Mouse (Mus musculus) ES-E14 (cell line): ENCODE measurements at regions not wholly inside any gene's neighbourhood (a gene's known extent, or its start where the extent isn't known, plus 50 kb on each side); places are given as distances from the start of the nearest gene placed in this dataset.

Experiments used
- DNase-seq: peaks from one replicate; pipeline ENCODE4 v3.0.0-alpha.2; 2013; ENCODE audit warnings: low read depth, low spot score
- H3K27ac ChIP-seq: 2 replicates; pipeline ENCODE4 v1.5.1; 2012; ENCODE audit warnings: low read depth, mild to moderate bottlenecking, low read length, moderate library complexity, mixed read lengths; ENCODE audit not compliant: poor library complexity, insufficient read depth, severe bottlenecking
- H3K36me3 ChIP-seq: 2 replicates; pipeline ENCODE4 v1.6.1; 2012; ENCODE audit warnings: mild to moderate bottlenecking, low read length, moderate library complexity, mixed read lengths; ENCODE audit not compliant: control insufficient read depth, poor library complexity, insufficient read depth, severe bottlenecking
- H3K4me1 ChIP-seq, 2 experiments: fragments of 150-350 bp in 1 of 2; sonication (generic) in 1 of 2; 2 replicates each; pipeline ENCODE4 v1.6.1; 2012; ENCODE audit warnings: low read length in 2 of 2, mild to moderate bottlenecking in 1 of 2, mixed read lengths in 1 of 2; ENCODE audit not compliant: control insufficient read depth in 2 of 2, insufficient read depth in 2 of 2, poor library complexity in 1 of 2
- H3K4me3 ChIP-seq, 2 experiments: fragments of 150-350 bp in 1 of 2; sonication (generic) in 1 of 2; 2 replicates each; pipeline ENCODE4 v1.5.1; 2012; ENCODE audit warnings: low read length in 2 of 2, low read depth in 1 of 2, mild to moderate bottlenecking in 1 of 2, mixed read lengths in 1 of 2; ENCODE audit not compliant: insufficient read depth in 1 of 2, poor library complexity in 1 of 2, severe bottlenecking in 1 of 2
- H3K9ac ChIP-seq: 2 replicates; pipeline ENCODE4 v1.6.1; 2012; ENCODE audit warnings: low read depth, mild to moderate bottlenecking, low read length, mixed read lengths; ENCODE audit not compliant: poor library complexity, insufficient read depth, severe bottlenecking
- H3K9me3 ChIP-seq: fragments of 150-350 bp; sonication (generic); 2 replicates; pipeline ENCODE4 v1.6.1; 2012; ENCODE audit warnings: low read depth, mild to moderate bottlenecking, low read length; ENCODE audit not compliant: control insufficient read depth, insufficient read depth
- CHD2 ChIP-seq: IDR thresholded peaks from 2 replicates; pipeline ENCODE4 v1.6.1; 2014; ENCODE audit warnings: mild to moderate bottlenecking, low read depth, low read length, inconsistent platforms
- HCFC1 ChIP-seq: IDR thresholded peaks from 2 replicates; pipeline ENCODE4 v1.6.1; 2012; ENCODE audit warnings: low read length, inconsistent platforms, borderline replicate concordance; ENCODE audit not compliant: insufficient read depth
- MAFK ChIP-seq: IDR thresholded peaks from 2 replicates; pipeline ENCODE4 v1.6.1; 2014; ENCODE audit warnings: mild to moderate bottlenecking, low read depth, low read length, inconsistent platforms; ENCODE audit not compliant: insufficient read depth
- ZC3H11A ChIP-seq: IDR thresholded peaks from 2 replicates; pipeline ENCODE4 v1.6.1; 2012; ENCODE audit warnings: low read depth, mild to moderate bottlenecking, inconsistent platforms, low read length, borderline replicate concordance
- ZNF384 ChIP-seq: IDR thresholded peaks from 2 replicates; pipeline ENCODE4 v1.6.1; 2012; ENCODE audit warnings: low read depth, low read length, inconsistent platforms
- in situ Hi-C, 2 experiments: fragments of 600-800 bp; cut with MboI; formaldehyde crosslinking; loops; one replicate each; pipeline ENCODE4 v1.15.1; 2025; ENCODE audit warnings: low sequenced_read_pairs in 2 of 2, inconsistent platforms in 1 of 2; ENCODE audit not compliant: unreplicated experiment in 2 of 2

- no peak overlapping the region for H3K4me3 ChIP-seq
- no peak overlapping the region for H3K9ac ChIP-seq
- no peaks in the 10 kb centered on the region for H3K4me1 ChIP-seq
- in situ Hi-C loops = no loop called here
- TF ChIP-seq HCFC1 (no peak), CHD2 (no peak), MAFK (no peak), ZNF384 (no peak), ZC3H11A (no peak)
- no peak overlapping the region for H3K27ac ChIP-seq
- no peak for DNase-seq
- H3K36me3 ChIP-seq = no peaks in the 10 kb centered on the region
- H3K9me3 ChIP-seq = no peaks in the 10 kb centered on the region
Observed at GRCm38 (mm10) chr2:8470546-8470945, 961.2 kb upstream of the Celf2 start.

GRCm38 (mm10) chr2:8468989-8469388 is 959.6 kb upstream of the Celf2 start:
- DNase-seq = no peak
- Histone ChIP-seq H3K4me3 (no peak overlapping the region), H3K9ac (no peak overlapping the region), H3K36me3 (no peaks in the 10 kb centered on the region), H3K4me1 (no peaks in the 10 kb centered on the region), H3K27ac (no peak overlapping the region), H3K9me3 (no peaks in the 10 kb centered on the region)
- TF ChIP-seq MAFK (no peak), ZC3H11A (no peak), ZNF384 (no peak), CHD2 (no peak), HCFC1 (no peak)
- in situ Hi-C loops = no loop called here

GRCm38 (mm10) chr2:8468351-8468750 is 959.0 kb upstream of the Celf2 start:
- no peaks in the 10 kb centered on the region for H3K9me3 ChIP-seq
- in situ Hi-C loops = no loop called here
- TF ChIP-seq HCFC1 (no peak), ZC3H11A (no peak), ZNF384 (no peak), CHD2 (no peak), MAFK (no peak)
- no peak overlapping the region for H3K9ac ChIP-seq
- no peak overlapping the region for H3K27ac ChIP-seq
- DNase-seq = no peak
- H3K36me3 ChIP-seq = no peaks in the 10 kb centered on the region
- no peak overlapping the region for H3K4me3 ChIP-seq
- H3K4me1 ChIP-seq = no peaks in the 10 kb centered on the region

GRCm38 (mm10) chr2:8467531-8468203 is 958.3 kb upstream of the Celf2 start:
- TF ChIP-seq ZNF384 (no peak), CHD2 (no peak), MAFK (no peak), ZC3H11A (no peak), HCFC1 (no peak)
- in situ Hi-C loops = no loop called here
- no peaks in the 10 kb centered on the region for H3K9me3 ChIP-seq
- no peaks in the 10 kb centered on the region for H3K4me1 ChIP-seq
- no peak overlapping the region for H3K9ac ChIP-seq
- H3K27ac ChIP-seq = no peak overlapping the region
- no peaks in the 10 kb centered on the region for H3K36me3 ChIP-seq
- DNase-seq = no peak
- H3K4me3 ChIP-seq = no peak overlapping the region

GRCm38 (mm10) chr2:8452566-8453243 is 943.3 kb upstream of the Celf2 start:
- Histone ChIP-seq H3K4me3 (no peak overlapping the region), H3K36me3 (no peaks in the 10 kb centered on the region), H3K4me1 (no peaks in the 10 kb centered on the region), H3K27ac (no peak overlapping the region), H3K9me3 (no peaks in the 10 kb centered on the region), H3K9ac (no peak overlapping the region)
- in situ Hi-C loops = no loop called here
- TF ChIP-seq ZNF384 (no peak), CHD2 (no peak), HCFC1 (no peak), MAFK (no peak), ZC3H11A (no peak)
- no peak for DNase-seq
